Mouse (Mus musculus): ENCODE measurements around the gene Tmem129. TPM values are rescaled to one million over a fixed set of nuclear protein-coding genes. Genes with fewer than 3 reads are reported as not detected.

Tmem129 gene
- polyA plus RNA-seq, 1 experiment from 2014 or later, result 38.3 TPM

DNA sequence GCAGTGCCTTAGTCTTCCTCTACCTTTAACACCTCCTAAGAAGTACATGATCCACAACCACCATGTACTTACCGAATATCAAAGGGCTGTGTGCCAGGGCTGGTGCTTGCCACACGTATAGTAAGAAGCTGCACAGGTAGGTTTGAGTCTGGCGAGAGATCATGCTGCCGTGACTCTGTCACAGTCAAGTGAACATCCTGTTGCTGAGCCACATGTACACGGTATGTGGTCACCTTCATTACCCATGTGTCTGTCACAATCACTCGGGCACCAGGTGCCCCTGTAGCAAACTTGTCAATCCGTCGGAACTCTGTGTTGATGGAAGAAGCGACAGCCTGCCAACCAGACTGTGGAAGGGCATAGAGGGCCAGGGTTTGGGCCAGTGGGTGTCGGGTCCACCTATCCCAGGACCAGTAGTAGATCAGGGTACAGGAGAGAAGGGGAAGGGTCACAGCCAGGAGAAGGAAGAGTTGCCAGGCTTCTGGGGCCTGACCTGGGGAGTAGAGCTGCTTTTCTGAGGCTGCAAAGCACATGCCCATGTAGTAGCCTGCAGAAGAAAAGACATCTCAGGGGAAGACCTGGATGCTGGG is 2.9 kb downstream of the Tmem129 start:
- Histone ChIP-seq H3K36me3 (ENCODE audit: insufficient read depth) (peaks cover 32% of the 10 kb centered on the region), H3K9ac (no peak overlapping the region), H3K4me2 (no peak overlapping the region), H3K27me3 (ENCODE audit: insufficient read depth, low read length) (no peaks in the 10 kb centered on the region), H3K27ac (ENCODE audit: low read depth) (no peak overlapping the region), H3K4me1 (ENCODE audit: insufficient read depth) (peaks cover 12% of the 10 kb centered on the region), H3K9me3 (ENCODE audit: low read depth, low read length) (no peaks in the 10 kb centered on the region), H3K4me3 (ENCODE audit: low read depth, low read length) (no peak overlapping the region)
- WGBS, result 91% methylated on average over 10 of the region's 10 CpGs
- no peak for TF ChIP-seq CTCF (IDR thresholded peaks at IDR 0.05; ENCODE audit: low read depth)
- ATAC-seq (ENCODE audit: insufficient read depth) (no peak), DNase-seq (no peak)

DNA sequence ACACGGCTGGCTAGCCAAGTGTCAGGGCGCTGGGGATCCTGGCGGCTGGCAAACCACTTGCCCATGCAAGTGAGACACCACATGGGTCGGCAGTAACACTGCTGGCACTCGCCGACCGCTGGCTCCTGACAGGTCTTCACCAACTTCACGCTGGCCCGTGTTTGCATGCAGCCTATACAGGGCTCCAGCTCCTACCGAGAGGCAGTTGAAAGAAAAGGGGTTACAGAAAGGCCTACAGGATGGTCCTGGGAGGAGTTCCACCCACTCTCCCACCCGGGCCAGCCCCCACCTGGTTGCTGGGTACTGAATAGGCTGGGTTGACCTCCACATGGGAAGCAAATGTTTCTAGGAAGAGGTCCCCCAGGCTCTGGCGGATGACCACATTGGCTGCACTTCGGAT is 3.8 kb downstream of the Tmem129 start:
- no peak overlapping the region for H3K9ac ChIP-seq
- H3K4me1 ChIP-seq (ENCODE audit: insufficient read depth), result peaks cover 15% of the 10 kb centered on the region
- DNase-seq (no peak), ATAC-seq (ENCODE audit: insufficient read depth) (no peak)
- H3K36me3 ChIP-seq (ENCODE audit: insufficient read depth), result peaks cover 36% of the 10 kb centered on the region
- no peaks in the 10 kb centered on the region for H3K9me3 ChIP-seq (ENCODE audit: low read depth, low read length)
- no peak for TF ChIP-seq CTCF (IDR thresholded peaks at IDR 0.05; ENCODE audit: low read depth)
- H3K27ac ChIP-seq (ENCODE audit: low read depth), result no peak overlapping the region
- no peak overlapping the region for H3K4me3 ChIP-seq (ENCODE audit: low read depth, low read length)
- H3K4me2 ChIP-seq, result no peak overlapping the region
- H3K27me3 ChIP-seq (ENCODE audit: insufficient read depth, low read length), result no peaks in the 10 kb centered on the region
- WGBS, result 91% methylated on average over 13 of the region's 13 CpGs

DNA sequence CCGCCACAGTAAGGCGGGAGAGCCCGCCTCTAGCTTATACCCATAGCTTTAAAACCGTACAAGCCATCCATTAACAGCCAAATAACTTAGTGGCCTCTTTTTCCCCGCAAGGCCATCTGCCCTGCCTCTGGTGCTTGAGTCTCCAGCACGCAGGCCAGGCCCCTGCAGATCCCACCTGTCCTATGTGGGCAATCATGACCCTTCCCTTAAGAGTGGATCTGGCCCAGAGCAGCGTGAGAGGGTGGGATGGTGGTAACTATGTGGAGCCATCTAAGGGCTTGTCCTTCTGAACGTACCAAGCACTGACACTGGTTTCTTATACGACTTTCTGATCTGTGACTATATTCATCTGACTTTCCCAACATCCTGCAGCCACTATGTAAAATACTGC is 5.4 kb downstream of the Tmem129 start:
- H3K4me2 ChIP-seq, result peak overlapping the region; percentile 72
- DNase-seq (peak; percentile 7), ATAC-seq (ENCODE audit: insufficient read depth) (peak; percentile 35)
- 2% methylated on average over 9 of the region's 9 CpGs for WGBS
- H3K27me3 ChIP-seq (ENCODE audit: insufficient read depth, low read length), result no peaks in the 10 kb centered on the region
- peak overlapping the region; percentile 96 for H3K27ac ChIP-seq (ENCODE audit: low read depth)
- no peak for TF ChIP-seq CTCF (IDR thresholded peaks at IDR 0.05; ENCODE audit: low read depth)
- peaks cover 51% of the 10 kb centered on the region for H3K36me3 ChIP-seq (ENCODE audit: insufficient read depth)
- H3K9me3 ChIP-seq (ENCODE audit: low read depth, low read length), result no peaks in the 10 kb centered on the region
- peaks cover 15% of the 10 kb centered on the region for H3K4me1 ChIP-seq (ENCODE audit: insufficient read depth)
- peak overlapping the region; percentile 79 for H3K9ac ChIP-seq
- peak overlapping the region; percentile 77 for H3K4me3 ChIP-seq (ENCODE audit: low read depth, low read length)

DNA sequence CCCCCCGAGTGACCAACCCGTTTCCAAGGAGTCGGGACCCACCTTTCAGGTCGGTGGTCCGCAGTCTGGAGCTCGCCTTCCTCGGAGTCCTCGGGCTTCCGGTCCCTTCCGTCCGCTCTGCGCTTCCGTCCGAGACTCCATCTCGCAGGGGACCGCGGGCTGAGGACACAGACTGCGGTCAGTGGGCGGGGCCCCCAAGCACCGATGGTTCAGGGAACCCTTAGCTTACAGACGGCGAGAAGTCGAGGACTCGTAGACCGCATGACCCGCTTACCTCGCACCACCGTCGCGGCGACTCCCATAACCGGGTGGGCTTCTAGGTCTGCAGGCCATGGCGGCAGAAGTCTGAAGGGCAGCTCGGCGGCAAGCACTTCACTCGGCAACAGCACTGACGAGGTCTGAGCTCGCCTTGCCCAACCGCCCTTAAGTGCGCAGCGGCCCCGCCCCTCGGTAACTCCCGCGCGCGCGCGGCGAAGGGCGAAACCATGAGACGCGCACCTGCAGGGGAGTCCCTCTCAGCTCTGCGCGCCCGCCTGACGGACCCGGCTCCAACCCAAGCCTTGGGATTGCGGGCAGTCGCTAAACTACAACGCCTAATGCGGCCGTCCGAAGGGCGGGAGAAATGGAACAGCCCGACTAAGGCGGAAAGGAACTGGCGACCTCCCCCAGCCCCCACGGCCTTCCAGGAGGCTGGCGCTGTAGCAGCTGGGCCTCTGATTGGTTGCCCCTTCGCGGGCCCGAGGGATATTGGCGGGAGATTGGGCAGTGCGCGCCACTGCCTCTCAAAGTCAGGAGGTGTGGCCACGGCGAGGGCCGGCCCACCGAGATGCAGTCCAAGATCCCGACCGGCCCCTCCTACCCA is 6.1 kb downstream of the Tmem129 start, which contains the start of gene Slbp:
Slbp (minus strand) TSS at position 654 of the 862 bp plus-strand sequence.
- WGBS, result under 1% methylated on average over 82 of the region's 82 CpGs
- H3K27me3 ChIP-seq (ENCODE audit: insufficient read depth, low read length), result no peaks in the 10 kb centered on the region
- peak within 1 kb of the TSS; percentile 79 for H3K9ac ChIP-seq
- no peak for TF ChIP-seq CTCF (IDR thresholded peaks at IDR 0.05; ENCODE audit: low read depth)
- peaks cover 58% of the 10 kb centered on the region for H3K36me3 ChIP-seq (ENCODE audit: insufficient read depth)
- peak within 1 kb of the TSS; percentile 96 for H3K27ac ChIP-seq (ENCODE audit: low read depth)
- ATAC-seq (ENCODE audit: insufficient read depth) (peak; percentile 96), DNase-seq (peak; percentile 99)
- H3K9me3 ChIP-seq (ENCODE audit: low read depth, low read length), result no peaks in the 10 kb centered on the region
- peaks cover 15% of the 10 kb centered on the region for H3K4me1 ChIP-seq (ENCODE audit: insufficient read depth)
- peak within 1 kb of the TSS; percentile 72 for H3K4me2 ChIP-seq
- peak within 1 kb of the TSS; percentile 77 for H3K4me3 ChIP-seq (ENCODE audit: low read depth, low read length)

DNA sequence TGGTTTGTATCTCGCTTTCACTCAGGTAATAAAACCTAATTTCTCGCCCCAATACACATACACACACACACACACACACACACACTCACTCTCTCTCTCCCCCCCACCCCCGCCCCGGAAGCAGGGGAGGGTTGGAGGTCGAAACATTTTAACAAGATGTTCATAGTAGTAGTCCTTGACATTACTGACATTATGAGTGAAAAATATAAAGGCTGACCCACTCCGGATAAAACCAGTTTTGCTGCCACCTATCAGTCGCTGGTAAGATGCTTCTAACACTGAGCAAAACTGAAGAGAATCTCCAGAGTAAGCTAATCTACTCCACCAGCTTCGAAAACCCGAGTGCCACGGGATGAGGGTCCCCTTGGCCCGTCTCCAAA is 6.7 kb downstream of the Tmem129 start:
- no peak for ATAC-seq (ENCODE audit: insufficient read depth)

DNA sequence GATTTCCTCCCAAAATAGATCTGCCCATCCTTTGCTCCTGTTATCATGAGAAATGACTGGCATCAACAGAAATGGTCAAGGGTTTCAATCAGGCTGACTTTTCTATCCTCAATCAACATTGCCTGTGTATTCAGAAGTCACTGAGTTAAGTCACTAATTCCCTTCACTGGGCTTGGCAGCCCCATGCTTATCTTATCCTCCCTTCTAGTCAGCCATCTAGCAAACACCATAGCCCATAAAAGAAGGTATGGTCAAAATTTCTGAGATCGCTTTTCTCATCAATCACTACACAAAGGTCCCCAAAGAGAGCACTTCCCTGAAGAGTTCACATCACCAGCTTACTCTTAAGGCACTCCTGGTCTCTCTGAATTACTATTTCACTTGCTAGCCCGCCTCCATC is 7.2 kb downstream of the Tmem129 start:
- Histone ChIP-seq H3K36me3 (ENCODE audit: insufficient read depth) (peaks cover 69% of the 10 kb centered on the region), H3K27ac (ENCODE audit: low read depth) (peak overlapping the region; percentile 96; the same call in 1 of the 2 replicates)

More for the DNA sequence above, 6.7 kb downstream of the Tmem129 start:
- Histone ChIP-seq H3K27me3 (ENCODE audit: insufficient read depth, low read length) (no peaks in the 10 kb centered on the region), H3K9me3 (ENCODE audit: low read depth, low read length) (no peaks in the 10 kb centered on the region), H3K27ac (ENCODE audit: low read depth) (peak overlapping the region; percentile 96), H3K9ac (peak overlapping the region; percentile 79), H3K36me3 (ENCODE audit: insufficient read depth) (peaks cover 64% of the 10 kb centered on the region), H3K4me1 (ENCODE audit: insufficient read depth) (peaks cover 12% of the 10 kb centered on the region), H3K4me2 (peak overlapping the region; percentile 72), H3K4me3 (ENCODE audit: low read depth, low read length) (peak overlapping the region; percentile 77)
- 1% methylated on average over 11 of the region's 11 CpGs for WGBS
- DNase-seq, result no peak
- TF ChIP-seq CTCF (IDR thresholded peaks at IDR 0.05; ENCODE audit: low read depth), result no peak

DNA sequence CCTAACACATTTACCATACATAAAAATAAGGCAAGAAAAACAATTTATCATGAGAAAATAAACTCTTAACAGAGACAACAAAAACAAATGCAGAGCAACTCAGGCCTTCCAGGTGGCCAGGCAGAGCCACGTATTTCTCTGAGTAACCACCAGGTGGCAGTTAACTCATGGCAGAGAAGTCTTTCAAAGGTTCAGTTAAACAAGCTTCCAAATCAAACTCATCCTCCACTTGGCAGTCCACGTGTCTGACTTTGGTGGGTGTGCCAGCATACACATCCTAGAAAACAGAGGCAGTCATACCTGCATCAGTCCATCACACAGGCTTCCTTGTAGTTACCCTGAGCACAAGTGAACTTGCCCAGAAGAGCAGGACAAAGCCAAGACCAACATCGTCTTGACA is 17.6 kb downstream of the Tmem129 start:
- Histone ChIP-seq H3K4me2 (no peak overlapping the region), H3K4me1 (ENCODE audit: insufficient read depth) (no peaks in the 10 kb centered on the region), H3K4me3 (ENCODE audit: low read depth, low read length) (no peak overlapping the region), H3K9me3 (ENCODE audit: low read depth, low read length) (no peaks in the 10 kb centered on the region), H3K27me3 (ENCODE audit: insufficient read depth, low read length) (no peaks in the 10 kb centered on the region), H3K27ac (ENCODE audit: low read depth) (no peak overlapping the region), H3K36me3 (ENCODE audit: insufficient read depth) (peaks cover 85% of the 10 kb centered on the region), H3K9ac (no peak overlapping the region)
- DNase-seq, result peak; percentile 77
- no peak for ATAC-seq (ENCODE audit: insufficient read depth)
- 40% methylated on average over 3 of the region's 3 CpGs for WGBS
- peak; percentile 76 for TF ChIP-seq CTCF (IDR thresholded peaks at IDR 0.05; ENCODE audit: low read depth)

More for the DNA sequence above, 7.2 kb downstream of the Tmem129 start:
- no peak for DNase-seq
- Histone ChIP-seq H3K4me2 (peak overlapping the region; percentile 72), H3K4me3 (ENCODE audit: low read depth, low read length) (peak overlapping the region; percentile 77), H3K27me3 (ENCODE audit: insufficient read depth, low read length) (no peaks in the 10 kb centered on the region), H3K9ac (peak overlapping the region; percentile 79), H3K4me1 (ENCODE audit: insufficient read depth) (peaks cover 11% of the 10 kb centered on the region), H3K9me3 (ENCODE audit: low read depth, low read length) (no peaks in the 10 kb centered on the region)
- ATAC-seq (ENCODE audit: insufficient read depth), result no peak
- 5% methylated on average over 2 of the region's 2 CpGs for WGBS
- TF ChIP-seq CTCF (IDR thresholded peaks at IDR 0.05; ENCODE audit: low read depth), result no peak

All from lung, embryonic 14.5 days (tissue).